Mouse (Mus musculus) cortical plate, adult 2 months (tissue): ENCODE data around the gene Gramd1c.

ENCODE experiments used
- CTCF ChIP-seq: fragments of 200-500 bp; IDR thresholded peaks from 2 replicates; pipeline ENCODE4 v1.5.1; 2011; ENCODE audit warnings: mild to moderate bottlenecking, control low read depth, low read length; ENCODE audit not compliant: insufficient read depth; ENCODE audit errors: extremely low read depth
- POLR2A ChIP-seq: fragments of 200-500 bp; IDR thresholded peaks from 2 replicates; pipeline ENCODE4 v1.6.1; 2011; ENCODE audit warnings: mild to moderate bottlenecking, low read length, control low read depth; ENCODE audit not compliant: insufficient read depth; ENCODE audit errors: extremely low read depth

DNA sequence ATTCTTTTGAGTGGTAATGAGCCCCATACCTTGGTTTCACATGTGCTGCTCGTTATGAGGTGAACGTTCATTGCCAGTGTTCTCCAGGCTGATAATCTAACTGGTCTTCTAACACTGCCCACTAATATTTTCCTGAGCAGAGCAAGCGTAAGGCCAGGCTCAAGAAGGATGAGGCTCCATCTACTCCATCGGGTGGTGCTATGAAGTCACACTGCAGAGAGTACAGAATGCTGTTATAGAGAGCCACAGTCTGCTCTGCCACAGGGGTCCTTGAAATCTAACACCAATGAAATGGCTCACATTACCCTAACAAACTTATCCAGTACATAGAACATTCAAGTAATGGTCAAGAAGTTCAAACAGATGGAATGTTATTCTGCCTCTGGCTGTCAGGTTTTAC is 105.1 kb downstream of the Gramd1c start:
- TF ChIP-seq POLR2A (no peak), CTCF (no peak)
